Mouse (Mus musculus) layer of hippocampus, adult 9-11 months (tissue): ENCODE measurements around the gene Med14.
A peak's percentile ranks its signal among the peaks of the same experiment; 100 is the strongest.

Experiments used
- DNase-seq: peaks from one replicate; pipeline ENCODE4 v3.0.0; 2022

Gene Med14

GRCm38 (mm10) chrX:12653879-12654278 is 108.0 kb downstream of the Med14 start:
- no peak for DNase-seq

GRCm38 (mm10) chrX:12651906-12652305 is 110.0 kb downstream of the Med14 start:
- DNase-seq: no peak

- DNase-seq: peak; percentile 37
Measured at GRCm38 (mm10) chrX:12645531-12646304, 116.2 kb downstream of the Med14 start.

- peak; percentile 19 for DNase-seq
Measured at GRCm38 (mm10) chrX:12644976-12645375, 116.9 kb downstream of the Med14 start.
